Mouse (Mus musculus) limb, embryonic 14.5 days (tissue): Measurements from ENCODE around the gene Ctsh. TPM values are rescaled to one million over a fixed set of nuclear protein-coding genes. Genes with fewer than 3 reads are reported as not detected.
A peak's percentile ranks its signal among the peaks of the same experiment; 100 is the strongest.
"Not testable (repeated sequence)": the region's sequence is repeated elsewhere in the genome, so short reads cannot be mapped to it uniquely, and the experiment has no call there.

Experiments used
- ATAC-seq: fragments of 200-750 bp; cut with Nextera tagmentation; 2 replicates; pipeline ENCODE4 v1.8.0; 2017; ENCODE audit warnings: low read depth, moderate number of reproducible peaks, moderate TSS enrichment; ENCODE audit not compliant: low FRiP score
- DNase-seq: peaks from one replicate; pipeline ENCODE4 v3.0.0-alpha.2; 2015; ENCODE audit warnings: low spot score
- H3K27ac ChIP-seq: fragments of 300-500 bp; sonication (generic); replicated peaks from 2 replicates; pipeline ENCODE4 v1.5.1; 2014; ENCODE audit warnings: low read depth, mild to moderate bottlenecking, low read length, moderate library complexity, mixed read lengths
- H3K27me3 ChIP-seq: fragments of 300-500 bp; sonication (generic); 2 replicates; pipeline ENCODE4 v1.6.1; 2014; ENCODE audit warnings: low read length, mixed read lengths; ENCODE audit not compliant: control insufficient read depth, insufficient read depth
- H3K36me3 ChIP-seq: fragments of 300-500 bp; sonication (generic); 2 replicates; pipeline ENCODE4 v1.6.1; 2014; ENCODE audit warnings: mild to moderate bottlenecking, low read length, moderate library complexity, mixed read lengths; ENCODE audit not compliant: control insufficient read depth, insufficient read depth
- H3K4me1 ChIP-seq: fragments of 300-500 bp; sonication (generic); 2 replicates; pipeline ENCODE4 v1.6.1; 2014; ENCODE audit warnings: antibody characterized with exemption, low read length, mixed read lengths; ENCODE audit not compliant: control insufficient read depth, insufficient read depth
- H3K4me2 ChIP-seq: fragments of 300-500 bp; sonication (generic); replicated peaks from 2 replicates; pipeline ENCODE4 v1.6.1; 2014; ENCODE audit warnings: low read depth, mild to moderate bottlenecking, low read length, moderate library complexity; ENCODE audit not compliant: severe bottlenecking
- H3K4me3 ChIP-seq: fragments of 300-500 bp; sonication (generic); replicated peaks from 2 replicates; pipeline ENCODE4 v1.5.1; 2014; ENCODE audit warnings: low read length
- H3K9ac ChIP-seq: fragments of 300-500 bp; sonication (generic); 2 replicates; pipeline ENCODE4 v1.6.1; 2014; ENCODE audit warnings: mild to moderate bottlenecking, low read depth, low read length, moderate library complexity; ENCODE audit not compliant: severe bottlenecking
- H3K9me3 ChIP-seq: fragments of 300-500 bp; sonication (generic); 2 replicates; pipeline ENCODE4 v1.6.1; 2016; ENCODE audit warnings: low read length; ENCODE audit not compliant: control insufficient read depth
- POLR2A ChIP-seq: fragments of 200-500 bp; IDR thresholded peaks from 2 replicates; pipeline ENCODE4 v1.8.0; 2012; ENCODE audit warnings: inconsistent platforms, mild to moderate bottlenecking, moderate library complexity, borderline replicate concordance; ENCODE audit not compliant: insufficient read depth, insufficient read length; ENCODE audit errors: extremely low read depth
- WGBS: fragments of 180-500 bp; shearing (Covaris S2); extraction: QIAGEN DNeasy Blood & Tissue Kit; methylation state at CpG from one replicate; pipeline ENCODE4 v1.1.7; 2014; 5-methylcytosine and 5-hydroxymethylcytosine counted together
- polyA plus RNA-seq, 2 experiments: library from polyadenylated mRNA; depleted of rRNA in 1 of 2; stranded (reverse) in 1 of 2; unstranded in 1 of 2; fragments of >200 nt; fragmentation: Nextera tagmentation in 1 of 2; extraction: Ambion mirVana in 1 of 2; gene quantifications; 2 replicates each; pipeline versions ENCODE4 v1.2.1 to v1.2.3; 2012 to 2014

The Ctsh gene
- polyA plus RNA-seq, 2 experiments, result 20.4 to 40.3 TPM

DNA sequence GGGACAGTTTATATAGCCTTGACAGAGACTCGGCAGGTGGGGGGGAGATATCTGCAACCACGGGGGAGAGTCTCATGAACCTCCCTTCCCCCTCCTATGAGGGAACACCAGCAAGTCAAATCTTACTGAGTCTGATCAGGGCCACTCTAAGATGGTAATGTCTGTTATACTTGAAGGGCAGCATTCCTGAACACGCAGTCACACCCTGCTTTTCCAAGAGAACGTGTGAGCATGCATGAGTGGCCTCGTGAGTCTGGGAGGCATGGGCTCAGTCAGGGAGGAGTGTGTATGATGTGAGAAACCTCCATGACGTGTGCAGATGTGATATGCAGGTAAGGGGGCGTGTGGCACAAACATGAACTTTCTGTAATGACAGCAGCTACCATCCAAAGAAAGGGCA is 15.5 kb downstream of the Ctsh start:
- H3K27me3 ChIP-seq, result no peaks in the 10 kb centered on the region
- H3K4me2 ChIP-seq, result no peak overlapping the region
- DNase-seq (peak; percentile 17), ATAC-seq (no peak)
- H3K36me3 ChIP-seq, result no peaks in the 10 kb centered on the region
- no peak for TF ChIP-seq POLR2A
- H3K4me3 ChIP-seq, result no peak overlapping the region
- no peaks in the 10 kb centered on the region for H3K9me3 ChIP-seq
- H3K9ac ChIP-seq, result no peak overlapping the region
- H3K4me1 ChIP-seq, result no peaks in the 10 kb centered on the region
- H3K27ac ChIP-seq, result no peak overlapping the region
- 67% methylated on average over 7 of the region's 7 CpGs for WGBS

DNA sequence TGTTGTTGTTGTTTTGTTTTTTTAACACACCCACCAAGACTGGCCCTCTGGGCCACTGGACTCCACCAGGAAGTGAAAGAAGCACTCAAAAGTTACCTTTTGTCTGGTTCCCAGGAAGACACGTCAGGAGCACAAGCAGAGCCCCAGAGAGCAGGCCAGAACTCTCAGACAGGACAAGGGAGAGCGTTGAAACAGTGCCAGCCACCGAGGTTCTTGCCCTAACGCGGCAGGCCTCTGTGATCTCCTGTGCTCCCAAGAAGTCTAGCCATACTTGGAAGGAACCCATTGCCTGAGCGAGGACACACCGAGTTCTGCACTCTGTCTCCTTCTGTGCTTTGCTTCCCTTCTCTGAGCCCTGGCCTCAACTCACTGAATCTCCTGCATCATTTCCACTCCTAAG is 16.2 kb downstream of the Ctsh start:
- H3K9ac ChIP-seq, result no peak overlapping the region
- 82% methylated on average over 7 of the region's 7 CpGs for WGBS
- TF ChIP-seq POLR2A, result no peak
- DNase-seq (no peak), ATAC-seq (no peak)
- H3K27me3 ChIP-seq, result no peaks in the 10 kb centered on the region
- no peak overlapping the region for H3K4me2 ChIP-seq
- no peaks in the 10 kb centered on the region for H3K36me3 ChIP-seq
- H3K9me3 ChIP-seq, result no peaks in the 10 kb centered on the region
- no peaks in the 10 kb centered on the region for H3K4me1 ChIP-seq
- H3K27ac ChIP-seq, result no peak overlapping the region
- no peak overlapping the region for H3K4me3 ChIP-seq

DNA sequence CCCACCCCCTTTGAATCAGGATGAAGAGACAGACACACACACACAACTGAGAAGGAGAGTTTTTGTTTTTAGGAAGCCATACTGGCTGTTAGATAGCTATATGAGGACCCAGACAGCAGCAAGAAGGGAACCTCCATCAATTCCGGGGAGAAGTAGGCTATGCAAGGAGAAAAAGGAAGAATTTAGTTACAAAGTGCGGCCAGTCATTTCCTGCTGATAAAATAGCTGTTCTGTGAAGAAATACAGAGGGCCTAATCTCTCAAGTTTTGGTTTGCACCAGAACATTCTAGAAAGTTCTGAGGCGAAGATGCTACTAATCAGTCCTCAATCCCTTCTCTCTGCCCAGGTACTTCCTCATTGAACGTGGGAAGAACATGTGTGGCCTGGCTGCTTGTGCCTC is 21.4 kb downstream of the Ctsh start:
- Histone ChIP-seq H3K4me3 (no peak overlapping the region), H3K4me2 (no peak overlapping the region), H3K9ac (no peak overlapping the region), H3K27me3 (no peaks in the 10 kb centered on the region), H3K27ac (no peak overlapping the region), H3K36me3 (no peaks in the 10 kb centered on the region), H3K9me3 (no peaks in the 10 kb centered on the region), H3K4me1 (no peaks in the 10 kb centered on the region)
- no peak for ATAC-seq
- DNase-seq, result no peak
- no peak for TF ChIP-seq POLR2A
- WGBS, result 84% methylated on average over 4 of the region's 4 CpGs

DNA sequence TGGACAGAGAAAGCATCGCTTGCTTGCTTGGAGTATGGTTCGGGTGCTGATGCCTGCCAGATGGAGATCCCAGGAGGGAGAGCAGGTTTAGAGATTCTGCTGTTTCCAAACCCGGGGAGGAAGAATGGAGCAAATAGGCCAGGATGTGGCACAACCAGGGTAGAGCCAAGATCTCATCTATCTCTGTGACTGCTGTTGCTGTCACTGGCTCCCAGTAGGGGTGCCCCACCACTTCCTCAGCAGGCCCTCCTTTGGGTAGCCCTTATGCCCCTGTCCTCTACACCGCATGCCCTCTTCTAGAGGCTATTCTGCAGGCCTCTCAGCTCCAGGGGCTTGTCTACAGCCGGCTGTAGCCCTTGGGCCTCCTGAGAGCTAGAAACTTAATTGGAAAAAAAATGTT is 22.2 kb downstream of the Ctsh start:
- H3K4me3 ChIP-seq, result no peak overlapping the region
- DNase-seq, result no peak
- H3K27ac ChIP-seq, result no peak overlapping the region
- WGBS, result 83% methylated on average over 5 of the region's 5 CpGs
- no peaks in the 10 kb centered on the region for H3K9me3 ChIP-seq
- ATAC-seq, result no peak
- H3K4me2 ChIP-seq, result no peak overlapping the region
- H3K9ac ChIP-seq, result no peak overlapping the region
- no peaks in the 10 kb centered on the region for H3K36me3 ChIP-seq
- no peaks in the 10 kb centered on the region for H3K27me3 ChIP-seq
- TF ChIP-seq POLR2A, result no peak
- H3K4me1 ChIP-seq, result no peaks in the 10 kb centered on the region

DNA sequence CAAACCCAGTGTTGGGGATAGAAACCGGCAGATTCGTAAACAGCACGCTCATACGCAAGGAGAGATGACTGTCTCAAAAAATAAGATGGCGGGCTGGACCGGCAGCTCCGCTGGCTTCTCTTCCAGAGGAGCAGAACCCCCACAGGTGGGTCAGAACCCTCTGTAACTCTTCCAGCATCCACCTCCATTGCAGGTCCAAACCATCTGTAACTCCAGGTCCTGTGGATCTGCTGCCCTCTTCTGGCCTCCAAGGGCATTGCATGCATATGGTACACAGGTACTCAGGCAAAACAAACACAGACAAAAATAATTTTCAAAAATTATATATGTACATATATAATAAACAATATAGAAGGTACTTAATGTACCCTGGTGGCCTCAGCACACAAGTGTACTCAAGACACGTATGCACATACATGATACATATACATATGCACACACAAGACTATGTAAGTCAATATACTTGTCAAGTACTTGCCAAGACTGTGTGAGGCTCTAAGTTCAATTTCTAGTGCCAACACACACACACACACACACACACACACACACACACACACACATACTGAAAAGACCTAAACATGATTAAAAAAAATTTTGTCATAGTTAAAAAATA is 23.0 kb downstream of the Ctsh start:
- 56% methylated on average over 8 of the region's 8 CpGs for WGBS

DNA sequence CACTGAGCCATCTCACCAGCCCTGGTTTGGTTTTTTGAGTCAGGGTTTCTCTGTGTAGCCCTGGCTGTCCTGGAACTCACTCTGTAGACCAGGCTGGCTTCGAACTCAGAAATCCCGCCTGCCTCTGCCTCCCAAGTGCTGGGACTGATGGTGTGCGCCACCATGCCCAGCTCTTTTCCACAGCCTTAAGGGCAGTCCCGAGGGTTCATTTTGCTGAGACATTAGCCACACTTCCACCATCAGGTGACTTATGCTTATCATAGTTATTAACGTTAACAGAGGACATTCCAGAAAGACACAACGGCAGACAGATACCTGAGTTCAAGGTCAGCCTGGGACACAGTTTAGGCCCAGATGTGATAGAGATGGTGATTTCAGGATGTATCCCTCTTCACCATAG is 28.0 kb downstream of the Ctsh start:
- not testable (repeated sequence) for DNase-seq, H3K36me3 ChIP-seq, H3K4me3 ChIP-seq, H3K9ac ChIP-seq, H3K27ac ChIP-seq, H3K4me1 ChIP-seq, ATAC-seq, H3K27me3 ChIP-seq, H3K4me2 ChIP-seq, H3K9me3 ChIP-seq
- 88% methylated on average over 6 of the region's 6 CpGs for WGBS

More for the DNA sequence above, 23.0 kb downstream of the Ctsh start:
- no peak for TF ChIP-seq POLR2A
- no peaks in the 10 kb centered on the region for H3K4me1 ChIP-seq
- H3K9me3 ChIP-seq, result no peaks in the 10 kb centered on the region
- ATAC-seq (0 out of 2 replicates have a peak, but pooled peaks have one; percentile 31), DNase-seq (peak; percentile 20)
- no peak overlapping the region for H3K9ac ChIP-seq
- no peaks in the 10 kb centered on the region for H3K36me3 ChIP-seq
- H3K4me3 ChIP-seq, result no peak overlapping the region
- no peak overlapping the region for H3K27ac ChIP-seq
- H3K4me2 ChIP-seq, result no peak overlapping the region
- H3K27me3 ChIP-seq, result no peaks in the 10 kb centered on the region
